Mouse (Mus musculus) frontal cortex, postnatal 10 days (tissue): ENCODE data around the gene Camta2.

ENCODE experiments used
- DNase-seq, 2 experiments: peaks; one replicate each; pipeline ENCODE4 v3.0.0; 2022; ENCODE audit warnings: low spot score in 2 of 2, mixed read lengths in 1 of 2

Camta2 gene

GRCm38 (mm10) chr11:70687601-70688199, at the start of gene Camta2:
Camta2 (minus strand) TSS chr11:70688105.
- DNase-seq = peak; percentile 76 to 87

DNA sequence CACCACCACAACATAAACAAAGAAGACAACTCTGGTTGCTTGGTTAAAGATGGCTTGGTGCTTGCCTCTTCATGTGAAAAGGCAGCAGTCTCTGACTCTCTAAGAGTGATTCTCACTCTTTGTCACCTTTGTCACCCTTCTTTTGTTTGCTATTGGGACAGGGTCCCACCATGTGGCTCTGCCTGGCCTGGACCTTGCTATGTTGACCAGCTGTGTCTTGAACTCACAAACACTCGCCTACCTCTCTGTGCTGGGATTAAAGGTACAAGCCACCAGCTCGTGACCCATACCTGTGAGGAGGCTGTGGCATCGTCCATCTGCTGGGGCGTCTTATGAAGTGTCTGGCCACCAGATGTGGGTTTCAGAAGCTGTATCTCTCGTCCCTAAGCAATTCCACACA, 45.4 kb upstream of the Camta2 start:
- DNase-seq = no peak

GRCm38 (mm10) chr11:70731178-70731577, 43.3 kb upstream of the Camta2 start:
- peak; percentile 39 to 49 for DNase-seq

DNA sequence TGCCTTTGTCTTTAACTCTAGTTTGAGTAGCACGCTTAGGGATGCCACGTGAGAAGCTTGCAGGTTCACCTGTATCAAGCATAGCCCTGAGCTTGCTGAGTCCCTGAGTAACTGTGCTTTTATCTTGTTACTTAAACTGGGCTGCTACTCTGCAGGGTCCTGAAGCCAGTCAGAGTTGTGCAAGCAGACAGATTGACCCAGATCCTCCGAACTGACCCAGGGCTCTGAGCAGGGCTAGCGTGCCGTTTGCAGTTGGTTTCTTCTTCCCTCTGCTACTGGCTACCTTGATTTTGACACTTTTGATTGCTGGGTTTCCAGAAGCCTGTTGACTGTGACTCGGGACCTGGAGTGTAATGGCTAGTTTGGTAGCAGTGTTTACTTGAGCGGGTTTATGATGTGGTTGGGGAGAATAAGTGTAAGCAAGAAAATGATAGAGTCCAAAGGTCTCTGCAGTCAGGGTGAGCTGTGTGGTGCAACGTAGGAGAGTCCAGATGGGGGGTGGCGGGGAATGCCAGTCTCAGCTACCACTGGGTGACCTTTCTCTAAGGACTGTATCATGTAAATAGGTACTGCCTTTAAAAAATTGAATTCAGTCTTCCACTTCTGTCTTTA, 42.6 kb upstream of the Camta2 start:
- no peak for DNase-seq

GRCm38 (mm10) chr11:70727385-70727784, 39.5 kb upstream of the Camta2 start:
- no peak for DNase-seq

DNA sequence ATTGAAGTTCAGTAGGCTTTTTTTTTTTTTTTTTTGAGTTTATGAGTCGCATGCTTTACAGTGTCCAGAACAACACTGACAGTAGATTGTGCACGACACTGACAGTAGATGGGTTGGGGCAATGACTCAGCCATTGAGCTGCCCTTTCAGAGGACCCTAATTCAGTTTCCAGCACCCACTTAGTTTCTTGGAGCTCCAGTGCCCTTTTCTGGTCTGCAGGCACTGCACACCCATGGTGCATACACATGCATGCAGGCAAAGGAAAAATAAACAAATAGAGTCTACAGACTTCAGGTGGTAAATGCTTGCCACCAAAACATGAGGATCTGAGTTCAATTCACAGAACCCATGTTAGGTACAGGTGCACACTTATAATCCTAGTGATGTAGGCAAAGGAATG, 38.7 kb upstream of the Camta2 start:
- DNase-seq = no peak

- DNase-seq = no peak
These were observed 36.8 kb upstream of the Camta2 start for GRCm38 (mm10) chr11:70724706-70725105.

DNA sequence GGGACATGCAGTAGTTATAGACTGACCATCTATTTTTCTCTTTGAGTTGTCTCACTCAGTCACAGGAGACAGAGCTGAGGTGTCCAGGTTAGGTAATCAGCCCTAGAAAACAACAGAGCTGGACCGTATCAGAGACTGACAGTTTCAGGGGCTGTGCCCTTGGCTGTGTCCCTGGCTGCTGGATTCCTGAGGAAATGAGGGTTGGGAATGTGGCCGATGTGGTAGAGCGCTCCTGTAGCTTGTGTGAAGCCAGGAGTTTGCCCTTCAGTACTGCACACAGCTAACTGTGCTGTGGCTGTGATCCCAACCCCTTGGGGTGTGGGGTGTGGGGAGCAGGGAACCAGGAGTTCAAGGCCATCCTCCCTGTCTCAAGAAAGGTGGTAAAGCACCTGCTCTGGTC, 33.2 kb upstream of the Camta2 start:
- no peak for DNase-seq

DNA sequence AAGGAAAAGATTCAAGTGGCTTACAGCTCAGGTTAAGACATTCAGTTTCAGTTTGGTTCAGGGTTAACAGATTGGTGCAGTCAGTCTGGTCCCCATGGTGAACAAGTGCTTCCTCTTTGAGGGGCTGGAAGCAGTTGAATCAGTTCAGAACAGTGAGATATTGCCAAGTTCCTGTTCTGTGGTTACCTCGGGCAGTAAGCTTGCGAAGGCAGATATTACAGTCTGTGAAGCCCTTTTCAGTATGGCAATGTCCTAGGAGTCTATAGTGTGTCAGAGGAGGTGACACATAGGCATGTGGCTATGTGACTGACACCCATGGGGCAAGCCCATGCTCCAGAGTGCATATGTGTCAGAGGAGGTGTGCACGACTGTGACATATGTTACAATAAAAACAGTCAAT, 32.7 kb upstream of the Camta2 start:
- no peak for DNase-seq

DNA sequence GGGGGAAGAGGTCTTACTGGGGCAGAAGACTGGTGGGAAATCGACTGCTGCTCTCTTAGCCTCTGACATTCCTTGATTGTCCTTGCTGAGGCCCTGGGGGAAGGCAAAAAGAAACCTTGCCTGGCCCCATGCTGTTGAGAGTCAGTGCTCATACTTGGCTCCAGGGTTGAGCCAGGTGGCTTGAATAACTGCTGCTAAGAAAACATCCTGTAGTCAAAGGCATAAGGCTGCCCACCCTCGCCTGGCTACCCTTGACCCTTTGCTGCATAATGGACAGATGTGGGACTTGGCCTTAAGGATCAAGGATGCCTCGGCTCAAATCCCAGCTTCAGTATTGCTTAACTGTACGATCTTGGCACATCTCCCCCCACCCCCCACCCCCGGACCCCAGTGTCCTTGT, 30.6 kb upstream of the Camta2 start:
- no peak for DNase-seq

GRCm38 (mm10) chr11:70715832-70716231, 27.9 kb upstream of the Camta2 start:
- DNase-seq = no peak

DNA sequence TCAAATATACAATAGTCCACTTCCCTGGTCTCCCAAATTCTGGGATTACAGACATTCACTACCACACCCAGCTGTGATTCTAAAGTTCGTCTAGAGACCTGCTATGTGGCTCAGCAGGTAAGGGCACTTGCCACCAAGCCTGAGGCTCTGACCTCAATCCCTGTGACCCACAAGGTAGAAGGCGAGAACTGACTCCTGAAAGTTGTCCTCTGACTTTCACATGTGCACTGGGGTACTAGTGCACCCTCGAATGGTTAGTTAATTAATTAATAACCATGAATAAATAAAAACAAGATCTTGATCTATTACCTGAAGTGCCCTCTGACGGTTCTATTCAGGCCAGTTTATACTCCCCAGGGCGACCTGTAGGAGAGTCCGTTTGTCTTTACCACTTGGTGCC, 25.3 kb upstream of the Camta2 start:
- no peak for DNase-seq

GRCm38 (mm10) chr11:70711026-70711425, 23.1 kb upstream of the Camta2 start:
- no peak for DNase-seq

- DNase-seq = no peak
These were observed 18.2 kb upstream of the Camta2 start for GRCm38 (mm10) chr11:70706127-70706526.

DNA sequence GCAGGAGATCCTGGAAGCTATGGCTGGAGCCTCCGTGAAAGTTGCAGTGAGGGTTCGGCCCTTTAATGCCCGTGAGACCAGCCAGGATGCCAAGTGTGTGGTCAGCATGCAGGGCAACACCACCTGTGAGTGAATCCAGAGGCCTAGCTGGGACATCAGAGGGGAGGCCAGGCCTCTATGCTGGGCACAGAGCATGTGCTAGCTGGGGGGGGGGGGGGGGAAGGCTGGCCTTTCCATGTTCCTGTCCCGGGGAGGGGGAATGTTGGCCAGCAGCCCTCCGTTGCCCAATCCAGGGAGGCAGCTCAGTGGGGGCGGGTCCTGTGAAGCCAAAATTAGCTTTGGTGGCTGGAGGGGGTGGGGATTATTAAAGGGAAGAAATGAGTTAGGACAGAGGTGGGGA, 14.9 kb upstream of the Camta2 start:
- DNase-seq = no peak

- DNase-seq = no peak
These were observed 14.3 kb upstream of the Camta2 start for GRCm38 (mm10) chr11:70701984-70702733.

GRCm38 (mm10) chr11:70701221-70701955, 13.5 kb upstream of the Camta2 start:
- no peak for DNase-seq

DNA sequence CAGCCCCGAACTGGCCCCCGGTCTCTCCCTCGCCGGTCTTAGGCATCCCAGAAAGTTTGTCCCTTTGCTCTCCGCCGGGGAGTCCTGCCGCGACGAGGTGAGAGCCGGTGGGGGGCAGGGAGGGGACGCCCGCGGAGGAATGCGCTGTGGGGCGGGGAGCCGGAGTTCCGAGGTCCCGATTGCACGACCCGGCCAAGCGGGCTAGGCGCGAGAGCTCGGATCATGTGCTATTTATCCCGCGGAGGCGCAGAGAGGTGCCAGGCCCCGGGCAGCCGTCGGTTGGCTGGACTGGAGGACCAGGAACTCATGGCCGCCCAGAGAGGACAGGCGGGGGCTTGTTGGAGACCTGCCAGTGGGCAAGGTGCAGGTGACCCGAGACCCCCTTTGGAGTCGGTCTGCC, 12.7 kb upstream of the Camta2 start:
- DNase-seq = peak; percentile 55 to 63

DNA sequence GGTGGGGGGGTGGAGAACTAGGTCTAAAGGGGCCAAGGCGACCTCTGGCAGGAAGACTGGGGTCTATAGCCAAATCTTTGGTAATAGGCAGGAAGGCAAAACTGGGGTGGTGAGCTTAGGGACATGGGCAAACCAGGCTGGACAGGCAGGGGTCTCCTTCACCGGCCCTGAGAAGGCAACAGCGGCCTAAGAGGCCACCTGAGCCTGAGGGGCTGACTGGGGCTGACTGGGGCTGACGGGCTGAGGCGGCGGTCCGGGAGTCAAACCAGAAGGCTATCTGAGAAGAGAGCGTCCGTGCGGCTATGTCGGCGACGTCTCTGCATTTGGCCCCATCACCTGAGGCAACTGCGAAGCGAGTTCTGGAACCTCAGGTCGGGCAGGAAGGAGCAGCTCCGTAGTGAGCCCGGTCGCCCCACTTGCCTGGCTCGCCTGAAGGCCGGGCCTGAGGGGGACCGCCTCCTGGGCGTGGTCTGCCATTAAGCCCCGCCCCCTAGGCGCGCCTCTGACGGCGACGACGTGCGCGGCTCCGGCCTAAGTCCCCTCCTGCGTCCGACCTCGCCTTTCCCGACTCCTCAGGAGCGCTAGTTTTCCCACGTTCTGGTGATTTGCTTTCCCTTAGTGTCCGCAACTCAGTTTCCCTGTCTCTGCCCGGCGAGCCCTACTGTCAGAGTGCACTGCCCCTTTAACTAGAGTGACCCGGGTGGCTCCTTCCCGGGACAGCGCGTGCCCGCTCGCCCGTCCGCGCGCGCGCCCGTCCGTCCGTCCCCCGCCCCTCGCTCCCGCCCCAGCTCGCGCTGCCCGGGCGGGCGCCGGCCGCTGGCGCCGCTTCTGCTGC, 12.0 kb upstream of the Camta2 start, which contains the start of the genes Inca1 and Kif1c:
Gene Inca1 (minus strand): TSS at position 434 of the 835 bp plus-strand sequence.
Gene Kif1c (plus strand): TSS at position 827 of the 835 bp plus-strand sequence.
- DNase-seq = peak; percentile 86 to 94

GRCm38 (mm10) chr11:70699051-70699450, 11.1 kb upstream of the Camta2 start:
- no peak for DNase-seq

DNA sequence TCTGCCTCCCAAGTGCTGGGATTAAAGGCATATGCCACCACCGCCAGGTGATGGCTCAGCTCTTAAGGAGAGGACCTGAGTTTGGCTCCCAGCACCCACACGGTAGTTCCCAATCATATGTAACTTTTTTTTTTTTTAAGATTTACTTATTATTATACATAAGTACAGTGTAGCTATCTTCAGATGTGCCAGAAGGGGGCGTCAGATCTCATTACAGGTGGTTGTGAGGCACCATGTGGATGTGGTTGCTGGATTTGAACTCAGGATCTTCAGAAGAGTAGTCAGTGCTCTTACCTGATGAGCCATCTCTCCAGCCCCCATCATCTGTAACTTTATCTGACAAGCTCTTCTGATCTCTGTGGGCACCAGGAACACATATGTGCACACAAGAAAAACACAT, 9.5 kb upstream of the Camta2 start:
- no peak for DNase-seq
